Mouse (Mus musculus) CH12.LX (cell line): ENCODE measurements around the gene Phf7.

Experiments used
- BHLHE40 ChIP-seq: IDR thresholded peaks from 2 replicates; pipeline ENCODE4 v1.6.1; 2011; ENCODE audit warnings: mild to moderate bottlenecking, low read depth, low read length, improper control_type of control experiment
- CTCF ChIP-seq, 2 experiments: IDR thresholded peaks in 1 of 2; conservative IDR thresholded peaks in 1 of 2; 2 replicates each; pipeline ENCODE4 v1.5.1; 2011 to 2012; ENCODE audit warnings: low read depth in 2 of 2, low read length in 2 of 2, improper control_type of control experiment in 1 of 2, inconsistent platforms in 1 of 2, mild to moderate bottlenecking in 1 of 2, moderate library complexity in 1 of 2
- ETS1 ChIP-seq: conservative IDR thresholded peaks from 2 replicates; pipeline ENCODE4 v1.6.1; 2012; ENCODE audit warnings: low read depth, mild to moderate bottlenecking, inconsistent platforms, low read length, improper control_type of control experiment, moderate library complexity
- MAFK ChIP-seq: IDR thresholded peaks from 2 replicates; pipeline ENCODE4 v1.6.1; 2011; ENCODE audit warnings: low read length, improper control_type of control experiment; ENCODE audit not compliant: insufficient replicate concordance
- MYC ChIP-seq: IDR thresholded peaks from 2 replicates; pipeline ENCODE4 v1.6.1; 2011; ENCODE audit warnings: low read depth, mild to moderate bottlenecking, improper control_type of control experiment, low read length
- POLR2A ChIP-seq: IDR thresholded peaks from 2 replicates; pipeline ENCODE4 v1.6.1; 2011; ENCODE audit warnings: low read depth, mild to moderate bottlenecking, improper control_type of control experiment, low read length
- TBP ChIP-seq: conservative IDR thresholded peaks from 2 replicates; pipeline ENCODE4 v1.6.1; 2011; ENCODE audit warnings: low read depth, low read length, improper control_type of control experiment
- UBTF ChIP-seq: IDR thresholded peaks from 2 replicates; pipeline ENCODE4 v1.6.1; 2012; ENCODE audit warnings: low read depth, mild to moderate bottlenecking, inconsistent platforms, low read length, improper control_type of control experiment, moderate library complexity

- TF ChIP-seq POLR2A (no peak), CTCF (conservative IDR thresholded peaks at IDR 0.05 in 1 of 2, IDR thresholded peaks at IDR 0.05 in 1 of 2; ENCODE audit: low read depth in 2 of 2, low read length in 2 of 2) (no peak), MAFK (no peak), TBP (no peak), ETS1 (no peak), MYC (no peak), UBTF (no peak), BHLHE40 (no peak)
Measured at GRCm38 (mm10) chr14:31269456-31270100, 18.5 kb upstream of the Phf7 start.
